Mouse (Mus musculus) heart, postnatal 0 days (tissue): ENCODE data around the gene Pou2f3. TPM values are rescaled to one million over a fixed set of nuclear protein-coding genes. Genes with fewer than 3 reads are reported as not detected.

Source experiments
- ATAC-seq: fragments of 200-750 bp; cut with Nextera tagmentation; 2 replicates; pipeline ENCODE4 v1.8.0; 2017; ENCODE audit warnings: low read depth, moderate number of reproducible peaks, moderate library complexity; ENCODE audit not compliant: insufficient read depth
- DNase-seq: peaks from one replicate; pipeline ENCODE4 v3.0.0-alpha.2; 2016; ENCODE audit warnings: low spot score
- H3K27ac ChIP-seq: fragments of 300-500 bp; sonication (generic); 2 replicates; pipeline ENCODE4 v1.5.1; 2014; ENCODE audit warnings: low read depth, mild to moderate bottlenecking
- H3K27me3 ChIP-seq: fragments of 300-500 bp; sonication (generic); 2 replicates; pipeline ENCODE4 v1.6.1; 2014; ENCODE audit warnings: low read length, mixed read lengths; ENCODE audit not compliant: control insufficient read depth, insufficient read depth
- H3K36me3 ChIP-seq: fragments of 300-500 bp; sonication (generic); replicated peaks from 2 replicates; pipeline ENCODE4 v1.6.1; 2014; ENCODE audit warnings: low read length, mixed read lengths; ENCODE audit not compliant: control insufficient read depth, insufficient read depth
- H3K4me1 ChIP-seq: fragments of 300-500 bp; sonication (generic); 2 replicates; pipeline ENCODE4 v1.6.1; 2014; ENCODE audit warnings: antibody characterized with exemption; ENCODE audit not compliant: control insufficient read depth, insufficient read depth
- H3K4me2 ChIP-seq: fragments of 300-500 bp; sonication (generic); 2 replicates; pipeline ENCODE4 v1.6.1; 2014; ENCODE audit warnings: low read depth, mild to moderate bottlenecking, low read length, moderate library complexity
- H3K4me3 ChIP-seq: fragments of 300-500 bp; sonication (generic); 2 replicates; pipeline ENCODE4 v1.5.1; 2014; ENCODE audit warnings: low read depth, low read length
- H3K9ac ChIP-seq: fragments of 300-500 bp; sonication (generic); replicated peaks from 2 replicates; pipeline ENCODE4 v1.6.1; 2014; ENCODE audit warnings: low read depth, low read length, mixed read lengths
- H3K9me3 ChIP-seq: fragments of 300-500 bp; sonication (generic); replicated peaks from 2 replicates; pipeline ENCODE4 v1.6.1; 2016; ENCODE audit warnings: low read length; ENCODE audit not compliant: control insufficient read depth
- CTCF ChIP-seq: IDR thresholded peaks from 2 replicates; pipeline ENCODE4 v1.5.1; 2016; ENCODE audit warnings: antibody characterized with exemption, control low read depth, low read depth
- EP300 ChIP-seq: IDR thresholded peaks from 2 replicates; pipeline ENCODE4 v1.6.1; 2016; ENCODE audit warnings: antibody characterized with exemption, low read depth
- WGBS: fragments of 180-500 bp; shearing (Covaris S2); extraction: QIAGEN DNeasy Blood & Tissue Kit; methylation state at CpG from one replicate; pipeline ENCODE4 v1.1.7; 2014; 5-methylcytosine and 5-hydroxymethylcytosine counted together
- polyA plus RNA-seq: library from polyadenylated mRNA; unstranded; fragments of >200 nt; fragmentation: Nextera tagmentation; extraction: Ambion mirVana; gene quantifications from 2 replicates; pipeline ENCODE4 v1.2.1, GENCODE M21; 2015
- total RNA-seq: library from RNA; depleted of rRNA; stranded (reverse); fragments of >200 nt; gene quantifications from 2 replicates; pipeline ENCODE4 v1.2.3, GENCODE M21; 2014; ENCODE audit warnings: low replicate concordance

Pou2f3 gene
- total and polyA plus RNA-seq, 2 experiments from 2014 or later, result 0.08 TPM; not detected in 1

GRCm38 (mm10) chr9:43239712-43240593 lies 29.8 kb upstream of the Pou2f3 start, which contains the start of gene Oaf:
Oaf (minus strand) TSS chr9:43239911.
- no peaks in the 10 kb centered on the region for H3K36me3 ChIP-seq
- DNase-seq (peak; percentile 88), ATAC-seq (peak; percentile 90)
- 1% methylated on average over 44 of the region's 44 CpGs for WGBS
- H3K9ac ChIP-seq, result peak within 1 kb of the TSS; percentile 61
- H3K4me2 ChIP-seq, result peak within 1 kb of the TSS; percentile 75
- no peaks in the 10 kb centered on the region for H3K9me3 ChIP-seq
- H3K27me3 ChIP-seq, result no peaks in the 10 kb centered on the region
- TF ChIP-seq EP300 (no peak), CTCF (no peak)
- peak within 1 kb of the TSS; percentile 65 for H3K27ac ChIP-seq
- H3K4me3 ChIP-seq, result peak within 1 kb of the TSS; percentile 76
- peaks cover 9% of the 10 kb centered on the region for H3K4me1 ChIP-seq

DNA sequence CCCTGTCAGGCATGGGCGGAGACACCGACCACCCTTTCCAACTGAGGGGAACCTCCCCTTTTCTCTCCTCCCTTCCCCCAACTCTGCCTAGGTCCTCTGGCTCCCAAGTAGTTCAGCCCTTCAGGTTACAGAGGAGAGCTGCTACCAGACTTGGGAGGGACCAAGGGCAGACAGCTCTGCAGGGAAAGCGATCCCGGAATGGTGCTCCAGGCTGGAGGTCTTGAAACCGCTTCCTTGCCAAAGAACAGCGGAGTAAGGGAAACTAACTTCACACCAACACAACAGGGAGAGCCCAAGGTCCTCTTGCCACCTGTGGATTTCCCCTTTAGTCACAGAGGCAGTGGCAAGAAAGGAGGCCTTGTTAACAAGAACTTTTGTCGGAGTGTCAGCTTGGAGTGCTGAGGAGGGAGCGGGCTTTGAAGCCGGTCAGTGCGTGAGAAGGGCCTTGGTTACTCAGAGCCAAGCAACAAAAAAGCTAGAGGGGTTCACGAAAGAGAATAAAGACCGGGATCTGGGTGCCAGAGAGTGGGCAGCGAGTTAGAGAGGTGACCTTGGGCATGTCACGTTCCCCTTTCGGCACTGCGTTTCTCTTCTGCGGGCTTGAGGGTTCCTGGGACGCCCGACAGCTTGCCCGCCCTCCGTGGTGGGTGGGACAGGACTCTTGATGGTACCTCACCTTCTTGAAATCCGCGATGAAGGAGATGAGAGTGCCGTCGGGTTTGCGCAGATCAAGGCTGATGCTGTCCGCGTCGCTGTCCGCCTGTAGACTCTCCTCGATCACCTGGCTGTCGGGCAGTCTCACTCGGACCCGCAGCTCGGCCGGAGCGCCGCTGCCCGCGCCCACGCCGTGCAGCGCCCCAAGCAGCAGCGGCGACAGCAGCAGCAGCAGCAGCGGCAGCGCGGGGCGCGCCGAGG lies 28.7 kb upstream of the Pou2f3 start:
- Histone ChIP-seq H3K27me3 (no peaks in the 10 kb centered on the region), H3K4me1 (peaks cover 19% of the 10 kb centered on the region), H3K4me2 (peak overlapping the region; percentile 75), H3K36me3 (no peaks in the 10 kb centered on the region), H3K27ac (peak overlapping the region; percentile 65), H3K4me3 (peak overlapping the region; percentile 76), H3K9me3 (no peaks in the 10 kb centered on the region), H3K9ac (peak overlapping the region; percentile 61)
- ATAC-seq (peak; percentile 12; the same call in 1 of the 2 replicates), DNase-seq (no peak)
- WGBS, result 4% methylated on average over 46 of the region's 51 CpGs
- TF ChIP-seq CTCF, result no peak
- TF ChIP-seq EP300, result no peak

DNA sequence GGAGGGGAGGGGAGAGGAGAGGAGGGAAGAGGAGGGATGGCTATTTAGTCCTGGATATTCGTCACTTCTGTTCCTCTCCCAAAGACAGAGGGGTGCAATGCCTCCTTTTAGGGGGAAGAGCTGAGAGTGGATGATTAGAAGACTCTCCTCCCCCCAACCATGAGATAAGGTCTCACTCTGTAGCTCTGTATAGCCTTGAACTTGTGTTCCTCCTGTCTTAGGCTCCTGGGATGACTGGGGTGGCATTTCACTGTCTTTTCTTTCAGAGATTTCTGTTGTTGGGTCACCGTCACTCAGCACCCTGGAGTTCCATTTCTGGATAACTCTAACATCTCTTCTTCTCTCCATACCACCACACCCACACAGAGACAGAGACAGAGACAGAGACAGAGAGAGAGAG lies 28.0 kb upstream of the Pou2f3 start:
- H3K4me1 ChIP-seq, result peaks cover 25% of the 10 kb centered on the region
- no peak for TF ChIP-seq CTCF
- TF ChIP-seq EP300, result no peak

GRCm38 (mm10) chr9:43237111-43237775 lies 27.1 kb upstream of the Pou2f3 start:
- Histone ChIP-seq H3K27me3 (no peaks in the 10 kb centered on the region), H3K9ac (no peak overlapping the region; the same call in 1 of the 2 replicates), H3K27ac (no peak overlapping the region), H3K4me2 (peak overlapping the region; percentile 75; the same call in 1 of the 2 replicates), H3K4me3 (0 out of 2 replicates have a peak overlapping the region, but pooled peaks have one; percentile 4), H3K36me3 (no peaks in the 10 kb centered on the region), H3K9me3 (no peaks in the 10 kb centered on the region), H3K4me1 (peaks cover 26% of the 10 kb centered on the region)
- ATAC-seq, result no peak
- no peak for TF ChIP-seq CTCF
- TF ChIP-seq EP300, result no peak
- no peak for DNase-seq
- 60% methylated on average over 7 of the region's 7 CpGs for WGBS

More for the DNA sequence above, 28.0 kb upstream of the Pou2f3 start:
- Histone ChIP-seq H3K27ac (no peak overlapping the region), H3K4me3 (peak overlapping the region; percentile 76), H3K9ac (0 out of 2 replicates have a peak overlapping the region, but pooled peaks have one; percentile 61), H3K27me3 (no peaks in the 10 kb centered on the region), H3K9me3 (no peaks in the 10 kb centered on the region), H3K4me2 (peak overlapping the region; percentile 75), H3K36me3 (no peaks in the 10 kb centered on the region)
- 66% methylated on average over 2 of the region's 2 CpGs for WGBS
- no peak for ATAC-seq
- DNase-seq, result no peak

DNA sequence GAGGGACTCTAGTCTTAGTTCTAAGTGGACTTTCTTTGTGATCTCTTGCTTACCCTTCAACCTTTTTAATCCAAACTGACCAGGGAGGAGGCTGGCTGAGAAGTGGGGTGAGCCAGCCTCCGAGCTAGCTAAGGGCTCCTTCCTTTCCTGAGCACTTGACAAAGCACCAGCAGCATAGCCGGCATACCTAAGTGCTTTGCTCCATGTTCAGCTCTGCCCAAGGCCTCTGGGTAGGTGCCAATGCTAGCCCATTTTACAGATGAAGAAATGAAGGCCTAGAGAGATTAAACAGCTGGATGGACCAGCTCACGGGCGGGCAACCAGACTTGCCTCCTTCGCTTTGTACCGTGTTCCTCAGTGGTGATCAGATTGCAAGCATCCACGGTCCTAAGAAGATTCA lies 26.4 kb upstream of the Pou2f3 start:
- DNase-seq (no peak), ATAC-seq (no peak)
- no peaks in the 10 kb centered on the region for H3K27me3 ChIP-seq
- H3K9ac ChIP-seq, result no peak overlapping the region
- H3K9me3 ChIP-seq, result no peaks in the 10 kb centered on the region
- no peaks in the 10 kb centered on the region for H3K36me3 ChIP-seq
- 80% methylated on average over 7 of the region's 7 CpGs for WGBS
- no peak overlapping the region for H3K27ac ChIP-seq
- H3K4me3 ChIP-seq, result no peak overlapping the region
- peaks cover 33% of the 10 kb centered on the region for H3K4me1 ChIP-seq
- TF ChIP-seq EP300 (no peak), CTCF (no peak)
- no peak overlapping the region for H3K4me2 ChIP-seq
